Mouse (Mus musculus): ENCODE measurements around the gene Gm26992. TPM values are rescaled to one million over a fixed set of nuclear protein-coding genes. Genes with fewer than 3 reads are reported as not detected.

Gm26992 gene
- polyA plus RNA-seq, 1 experiment from 2014 or later, result not detected

DNA sequence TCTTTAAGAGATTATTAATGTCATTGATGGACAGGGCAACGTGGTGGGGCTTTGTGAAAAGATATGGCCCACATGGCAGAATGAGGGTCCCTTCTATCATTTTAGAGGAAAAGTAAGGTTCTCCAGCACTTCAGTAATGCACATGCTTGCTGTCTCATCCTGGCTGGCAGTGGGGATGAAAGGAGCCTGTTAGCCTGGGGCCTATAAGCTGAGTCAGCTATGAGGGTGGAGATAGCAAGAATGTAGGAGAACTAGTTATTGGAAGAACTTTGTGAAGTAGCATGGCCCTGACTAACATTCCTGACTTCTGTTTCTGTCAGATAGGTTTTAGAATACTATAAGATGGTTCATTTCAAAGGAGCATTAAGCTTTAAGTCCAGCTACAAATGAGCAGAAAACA lies 93.5 kb downstream of the Gm26992 start:
- Histone ChIP-seq H3K9me3 (ENCODE audit: control insufficient read depth, low read depth, low read length) (no peaks in the 10 kb centered on the region), H3K27ac (ENCODE audit: low read length) (0 out of 2 replicates have a peak overlapping the region, but pooled peaks have one; percentile 21), H3K4me3 (ENCODE audit: low read depth, low read length) (no peak overlapping the region), H3K27me3 (ENCODE audit: control insufficient read depth, insufficient read depth, low read length) (no peaks in the 10 kb centered on the region), H3K9ac (replicated peaks; ENCODE audit: low read depth, low read length) (no peak overlapping the region), H3K36me3 (ENCODE audit: control insufficient read depth, insufficient read depth, low read length) (no peaks in the 10 kb centered on the region), H3K4me1 (ENCODE audit: control insufficient read depth, insufficient read depth, low read length) (no peaks in the 10 kb centered on the region), H3K4me2 (replicated peaks; ENCODE audit: low read depth, low read length) (no peak overlapping the region)
- ATAC-seq (ENCODE audit: insufficient number of reproducible peaks, insufficient read depth, low FRiP score, low read depth), result no peak
- 83% methylated on average over 1 of the region's 1 CpGs for WGBS

- Histone ChIP-seq H3K27me3 (ENCODE audit: control insufficient read depth, insufficient read depth, low read length) (no peaks in the 10 kb centered on the region), H3K4me1 (ENCODE audit: control insufficient read depth, insufficient read depth, low read length) (no peaks in the 10 kb centered on the region), H3K27ac (ENCODE audit: low read length) (no peak overlapping the region), H3K36me3 (ENCODE audit: control insufficient read depth, insufficient read depth, low read length) (no peaks in the 10 kb centered on the region), H3K9me3 (ENCODE audit: control insufficient read depth, low read depth, low read length) (no peaks in the 10 kb centered on the region), H3K9ac (replicated peaks; ENCODE audit: low read depth, low read length) (no peak overlapping the region), H3K4me2 (replicated peaks; ENCODE audit: low read depth, low read length) (no peak overlapping the region), H3K4me3 (ENCODE audit: low read depth, low read length) (no peak overlapping the region)
- 97% methylated on average over 2 of the region's 2 CpGs for WGBS
- no peak for ATAC-seq (ENCODE audit: insufficient number of reproducible peaks, insufficient read depth, low FRiP score, low read depth)
Observed at GRCm38 (mm10) chrX:103518798-103519197, 97.0 kb downstream of the Gm26992 start.

GRCm38 (mm10) chrX:103519547-103519946 lies 97.7 kb downstream of the Gm26992 start:
- no peak for ATAC-seq (ENCODE audit: insufficient number of reproducible peaks, insufficient read depth, low FRiP score, low read depth)
- Histone ChIP-seq H3K9me3 (ENCODE audit: control insufficient read depth, low read depth, low read length) (no peaks in the 10 kb centered on the region), H3K4me2 (replicated peaks; ENCODE audit: low read depth, low read length) (no peak overlapping the region), H3K4me1 (ENCODE audit: control insufficient read depth, insufficient read depth, low read length) (no peaks in the 10 kb centered on the region), H3K36me3 (ENCODE audit: control insufficient read depth, insufficient read depth, low read length) (no peaks in the 10 kb centered on the region), H3K9ac (replicated peaks; ENCODE audit: low read depth, low read length) (no peak overlapping the region), H3K27me3 (ENCODE audit: control insufficient read depth, insufficient read depth, low read length) (no peaks in the 10 kb centered on the region), H3K27ac (ENCODE audit: low read length) (no peak overlapping the region), H3K4me3 (ENCODE audit: low read depth, low read length) (no peak overlapping the region)
- WGBS, result 65% methylated on average over 3 of the region's 3 CpGs

DNA sequence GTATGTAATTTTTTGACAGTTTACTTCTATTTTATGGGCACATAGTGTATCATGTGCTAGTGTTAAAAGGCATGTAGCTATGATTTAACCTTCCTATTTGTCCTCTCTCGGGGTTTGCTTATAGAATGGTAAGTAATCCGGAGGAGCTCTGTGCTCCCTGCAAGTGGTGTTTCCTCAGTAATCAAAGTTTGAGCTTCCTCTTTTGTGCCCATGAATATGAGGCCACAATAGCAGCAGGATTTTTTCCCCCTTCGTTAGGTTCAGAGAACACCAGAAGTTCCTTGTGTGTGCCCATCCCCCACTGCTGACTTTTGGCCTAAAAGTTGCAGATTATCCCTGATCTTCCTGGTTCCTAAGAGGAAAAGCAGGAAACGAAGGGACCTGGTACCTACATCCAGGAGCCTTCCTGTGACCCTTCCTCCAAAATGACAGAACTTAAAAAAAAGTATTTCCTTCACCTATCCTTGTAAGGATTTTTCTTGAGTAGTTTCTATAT lies 99.5 kb downstream of the Gm26992 start:
- Histone ChIP-seq H3K9ac (replicated peaks; ENCODE audit: low read depth, low read length) (no peak overlapping the region), H3K36me3 (ENCODE audit: control insufficient read depth, insufficient read depth, low read length) (no peaks in the 10 kb centered on the region), H3K27me3 (ENCODE audit: control insufficient read depth, insufficient read depth, low read length) (no peaks in the 10 kb centered on the region), H3K4me3 (ENCODE audit: low read depth, low read length) (no peak overlapping the region), H3K4me2 (replicated peaks; ENCODE audit: low read depth, low read length) (no peak overlapping the region), H3K4me1 (ENCODE audit: control insufficient read depth, insufficient read depth, low read length) (no peaks in the 10 kb centered on the region), H3K27ac (ENCODE audit: low read length) (no peak overlapping the region), H3K9me3 (ENCODE audit: control insufficient read depth, low read depth, low read length) (no peaks in the 10 kb centered on the region)
- no peak for ATAC-seq (ENCODE audit: insufficient number of reproducible peaks, insufficient read depth, low FRiP score, low read depth)
- 68% methylated on average over 4 of the region's 4 CpGs for WGBS

GRCm38 (mm10) chrX:103529185-103529584 lies 107.4 kb downstream of the Gm26992 start:
- Histone ChIP-seq H3K9me3 (ENCODE audit: control insufficient read depth, low read depth, low read length) (no peaks in the 10 kb centered on the region), H3K27me3 (ENCODE audit: control insufficient read depth, insufficient read depth, low read length) (no peaks in the 10 kb centered on the region), H3K4me3 (ENCODE audit: low read depth, low read length) (peak overlapping the region; percentile 11; the same call in 1 of the 2 replicates), H3K27ac (ENCODE audit: low read length) (no peak overlapping the region), H3K4me1 (ENCODE audit: control insufficient read depth, insufficient read depth, low read length) (peaks cover 4% of the 10 kb centered on the region; the same call in 1 of the 2 replicates), H3K4me2 (replicated peaks; ENCODE audit: low read depth, low read length) (peak overlapping the region; percentile 32), H3K9ac (replicated peaks; ENCODE audit: low read depth, low read length) (no peak overlapping the region), H3K36me3 (ENCODE audit: control insufficient read depth, insufficient read depth, low read length) (no peaks in the 10 kb centered on the region)
- ATAC-seq (ENCODE audit: insufficient number of reproducible peaks, insufficient read depth, low FRiP score, low read depth), result peak; percentile 88
- under 1% methylated on average over 23 of the region's 23 CpGs for WGBS

Other genes with a start within 250 kb of the Gm26992 start
- 3.7 and 4.6 TPM in 2 replicates for gene Nap1l2, start 235.4 kb upstream of the Gm26992 start, polyA plus RNA-seq (2014; fragmentation: Nextera tagmentation; extraction: Ambion mirVana)
- gene Cdx4, start 100.6 kb upstream of the Gm26992 start, polyA plus RNA-seq (2014; fragmentation: Nextera tagmentation; extraction: Ambion mirVana), result not detected in 2 replicates
- gene Chic1, start 65.5 kb upstream of the Gm26992 start, polyA plus RNA-seq (2014; fragmentation: Nextera tagmentation; extraction: Ambion mirVana), result 5.1 and 5.8 TPM in 2 replicates
- gene Tsx, start 7.5 kb upstream of the Gm26992 start, polyA plus RNA-seq (2014; fragmentation: Nextera tagmentation; extraction: Ambion mirVana), result 0.32 and 0.87 TPM in 2 replicates
- gene Zcchc13, start 208.6 kb downstream of the Gm26992 start, polyA plus RNA-seq (2014; fragmentation: Nextera tagmentation; extraction: Ambion mirVana), result not detected in 2 replicates